Mouse (Mus musculus) thymus, postnatal 36 days (tissue): ENCODE measurements at regions not wholly inside any gene's neighbourhood (a gene's known extent, or its start where the extent isn't known, plus 50 kb on each side); places are given as distances from the start of the nearest gene placed in this dataset.
"Not testable (repeated sequence)": the region's sequence is repeated elsewhere in the genome, so short reads cannot be mapped to it uniquely, and the experiment has no call there.

Source experiments
- DNase-seq, 2 experiments: peaks; one replicate each; pipeline ENCODE4 v3.0.0; 2022; ENCODE audit warnings: mixed read lengths in 2 of 2

DNA sequence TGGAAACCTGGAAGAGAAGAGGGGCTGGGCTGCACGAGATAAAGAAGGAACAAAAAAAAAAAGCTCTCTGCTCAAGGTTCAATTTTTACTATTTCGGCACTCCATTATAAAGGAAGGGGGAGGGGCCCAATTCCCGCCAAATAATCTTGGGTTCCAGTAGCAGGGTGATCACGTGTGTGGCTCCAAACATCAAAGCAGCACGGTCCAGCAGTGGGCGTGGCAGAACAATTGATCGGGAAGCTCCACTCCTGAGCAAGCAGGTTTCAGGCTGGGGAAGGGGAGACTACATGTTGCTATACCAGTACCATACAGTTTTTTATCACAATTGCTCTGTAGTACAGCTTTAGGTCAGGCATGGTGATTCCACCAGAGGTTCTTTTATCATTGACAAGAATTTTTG, 63.5 kb upstream of the Amd2 start:
- DNase-seq, result peak in 1 of 2 experiments; percentile 3

DNA sequence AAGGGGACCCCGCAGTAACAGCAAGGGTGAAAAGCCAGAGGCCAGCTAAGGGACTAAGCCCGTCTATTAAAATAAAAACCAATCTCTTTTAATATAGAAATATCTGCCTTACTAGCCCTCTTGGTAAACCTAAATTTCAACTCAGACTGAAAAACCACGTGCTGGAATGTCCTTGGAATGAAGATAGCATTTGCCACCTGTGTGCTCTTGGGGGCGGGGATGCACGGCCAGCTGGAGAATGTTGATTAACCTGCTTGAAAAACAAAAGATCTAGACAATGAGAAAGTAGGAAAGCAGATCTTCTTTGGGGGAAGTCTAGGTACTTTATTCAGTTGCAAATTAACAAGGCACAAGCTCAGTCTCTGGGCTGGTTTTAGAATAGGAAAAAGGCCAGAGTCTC, 59.8 kb upstream of the Amd2 start:
- DNase-seq, result not testable (repeated sequence)
